Mouse (Mus musculus) myocyte (in vitro differentiated cells): ENCODE data around the gene Dhh. TPM values are rescaled to one million over a fixed set of nuclear protein-coding genes. Genes with fewer than 3 reads are reported as not detected.
A peak's percentile ranks its signal among the peaks of the same experiment; 100 is the strongest.

Experiments used
- H3K27me3 ChIP-seq: one replicate; pipeline ENCODE4 v1.6.1; 2011; ENCODE audit not compliant: control insufficient read depth, insufficient read depth, insufficient read length
- H3K36me3 ChIP-seq: one replicate; pipeline ENCODE4 v1.6.1; 2011; ENCODE audit not compliant: control insufficient read depth, insufficient read depth
- H3K4me2 ChIP-seq: one replicate; pipeline ENCODE4 v1.6.1; 2011; ENCODE audit warnings: low read depth, control low read depth
- H3K4me3 ChIP-seq: one replicate; pipeline ENCODE4 v1.5.1; 2011; ENCODE audit warnings: mild to moderate bottlenecking, control low read depth, moderate library complexity
- H3K79me2 ChIP-seq: one replicate; pipeline ENCODE4 v1.6.1; 2011; ENCODE audit not compliant: control insufficient read depth, insufficient read depth
- H3ac ChIP-seq: one replicate; pipeline ENCODE4 v1.6.1; 2011; ENCODE audit not compliant: control insufficient read depth, insufficient read length
- CEBPB ChIP-seq: IDR thresholded peaks from 2 replicates; pipeline ENCODE4 v1.6.1; 2011; ENCODE audit warnings: mild to moderate bottlenecking, moderate library complexity; ENCODE audit not compliant: poor library complexity, insufficient read depth, severe bottlenecking
- E2F4 ChIP-seq: IDR thresholded peaks from one replicate; pipeline ENCODE4 v1.6.1; 2011; ENCODE audit warnings: mild to moderate bottlenecking, control low read depth, moderate library complexity; ENCODE audit not compliant: insufficient read depth
- MAX ChIP-seq: IDR thresholded peaks from one replicate; pipeline ENCODE4 v1.6.1; 2011; ENCODE audit warnings: low read depth, mild to moderate bottlenecking, control low read depth
- MYOD1 ChIP-seq, 3 experiments: IDR thresholded peaks; one replicate each; pipeline ENCODE4 v1.6.1; 2011; ENCODE audit warnings: control low read depth in 2 of 3, low read depth in 2 of 3, mild to moderate bottlenecking in 2 of 3, moderate library complexity in 1 of 3; ENCODE audit not compliant: insufficient read length in 2 of 3, control insufficient read depth in 1 of 3
- MYOG ChIP-seq, 3 experiments: IDR thresholded peaks; one replicate each; pipeline ENCODE4 v1.6.1; 2011; ENCODE audit warnings: control low read depth in 2 of 3, low read depth in 2 of 3, mild to moderate bottlenecking in 2 of 3; ENCODE audit not compliant: insufficient read length in 2 of 3, control insufficient read depth in 1 of 3, insufficient read depth in 1 of 3
- POLR2A ChIP-seq: IDR thresholded peaks from one replicate; pipeline ENCODE4 v1.6.1; 2011; ENCODE audit warnings: low read depth, mild to moderate bottlenecking, control low read depth, moderate library complexity; ENCODE audit not compliant: insufficient read length
- POLR2AphosphoS2 ChIP-seq: IDR thresholded peaks from one replicate; pipeline ENCODE4 v1.6.1; 2011; ENCODE audit warnings: low read depth, control low read depth; ENCODE audit not compliant: insufficient read length
- REST ChIP-seq: IDR thresholded peaks from one replicate; pipeline ENCODE4 v1.6.1; 2011; ENCODE audit warnings: mild to moderate bottlenecking, control low read depth, moderate library complexity; ENCODE audit not compliant: insufficient read depth, insufficient read length
- SRF ChIP-seq: IDR thresholded peaks from one replicate; pipeline ENCODE4 v1.6.1; 2011; ENCODE audit warnings: low read depth; ENCODE audit not compliant: control insufficient read depth, insufficient read length
- TCF12 ChIP-seq: IDR thresholded peaks from one replicate; pipeline ENCODE4 v1.6.1; 2011; ENCODE audit warnings: mild to moderate bottlenecking, control low read depth; ENCODE audit not compliant: poor library complexity, insufficient read depth, severe bottlenecking
- TCF3 ChIP-seq: IDR thresholded peaks from one replicate; pipeline ENCODE4 v1.6.1; 2011; ENCODE audit warnings: low read depth, control low read depth; ENCODE audit not compliant: insufficient read length
- USF1 ChIP-seq: IDR thresholded peaks from one replicate; pipeline ENCODE4 v1.6.1; 2011; ENCODE audit warnings: low read depth, mild to moderate bottlenecking, control low read depth, moderate library complexity
- polyA plus RNA-seq: library from polyadenylated mRNA; unstranded; fragments of >200 nt; fragmentation: generic; extraction: Trizol; gene quantifications from one replicate; pipeline ENCODE4 v1.2.1, GENCODE M21; 2012; ENCODE audit warnings: missing spikeins

Gene Dhh
- polyA plus RNA-seq, result 0.11 TPM

DNA sequence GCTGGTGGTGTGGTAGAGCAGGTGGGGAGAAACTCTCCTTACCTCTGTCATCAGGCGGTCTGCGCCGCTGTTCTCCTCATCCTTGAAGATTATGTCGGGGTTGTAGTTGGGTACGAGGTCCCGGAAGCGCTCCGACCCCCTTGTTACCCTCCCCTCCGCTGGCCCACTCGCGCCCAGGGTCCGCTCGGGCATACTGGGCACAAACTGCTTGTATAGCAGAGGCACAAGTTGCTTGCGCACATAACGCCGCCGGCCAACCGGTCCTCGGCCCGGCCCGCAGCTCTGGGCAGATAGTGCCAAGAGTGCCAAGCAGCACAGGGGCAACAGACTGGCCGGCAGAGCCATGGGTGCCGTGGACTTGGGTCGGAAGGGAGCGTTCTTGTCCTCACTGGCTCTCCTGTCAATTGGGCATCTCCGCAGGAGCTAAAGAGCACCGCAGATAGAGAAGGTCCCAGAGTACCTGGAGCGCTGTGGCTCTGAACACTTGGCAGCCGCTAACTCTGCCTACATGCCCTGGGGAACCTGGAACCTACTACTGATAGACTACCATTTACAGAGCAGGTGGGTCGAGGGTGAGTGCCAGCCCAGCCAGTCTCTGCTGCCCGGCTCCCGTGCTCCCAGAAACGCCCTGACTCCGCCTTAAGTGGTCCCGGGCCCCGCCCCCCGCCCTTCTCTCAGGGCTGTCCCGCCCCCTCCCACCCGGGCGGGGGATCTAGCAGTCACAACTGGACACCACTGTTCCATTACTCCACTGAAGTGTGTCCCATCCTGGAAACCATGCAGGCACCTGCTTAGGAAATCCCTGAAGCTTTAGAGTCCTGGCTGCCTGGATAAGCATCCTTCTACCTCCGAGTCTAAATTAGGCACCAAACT lies at the start of gene Dhh:
TSS of gene Dhh (minus strand) at position 613 of the 873 bp plus-strand sequence.
- no peak within 1 kb of the TSS for H3K4me3 ChIP-seq
- TF ChIP-seq E2F4 (no peak), USF1 (no peak), MAX (no peak), MYOD1 (IDR thresholded peaks at IDR 0.05; ENCODE audit: control insufficient read depth in 1 of 3, insufficient read length in 2 of 3, low read depth in 2 of 3) (no peak), TCF12 (no peak), MYOG (IDR thresholded peaks at IDR 0.05; ENCODE audit: control insufficient read depth in 1 of 3, insufficient read depth in 1 of 3, insufficient read length in 2 of 3, low read depth in 2 of 3) (no peak), CEBPB (no peak), TCF3 (no peak), REST (no peak), SRF (no peak), POLR2A (no peak), POLR2AphosphoS2 (no peak)

DNA sequence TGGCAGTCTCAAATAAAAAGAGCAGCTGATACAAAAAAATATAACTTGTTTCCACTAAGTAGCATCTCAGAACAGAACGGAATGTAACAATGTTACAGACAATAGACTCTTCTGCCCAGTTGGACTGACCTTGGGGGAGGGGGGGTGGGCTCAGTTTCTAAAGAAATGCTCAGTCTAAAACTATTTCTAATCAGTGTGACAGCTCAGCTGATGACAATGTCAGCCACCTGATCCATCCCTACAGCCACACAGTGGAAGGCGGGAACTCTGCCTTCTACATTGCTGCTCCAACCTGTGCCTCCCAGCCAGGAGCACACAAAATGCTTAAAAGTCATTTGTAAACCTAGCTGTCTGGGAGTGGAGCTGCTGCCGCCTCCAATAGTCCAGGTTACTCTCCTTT lies 49.5 kb upstream of the Dhh start:
- no peak overlapping the region for H3ac ChIP-seq
- TF ChIP-seq TCF3 (no peak), POLR2AphosphoS2 (peak; percentile 96)
- H3K4me2 ChIP-seq, result no peak overlapping the region
- peaks cover 24% of the 10 kb centered on the region for H3K36me3 ChIP-seq
- no peaks in the 10 kb centered on the region for H3K27me3 ChIP-seq
- H3K4me3 ChIP-seq, result no peak overlapping the region
- H3K79me2 ChIP-seq, result peaks cover 20% of the 10 kb centered on the region

More for the DNA sequence above, at the start of gene Dhh:
- no peak within 1 kb of the TSS for H3ac ChIP-seq
- peak within 1 kb of the TSS; percentile 50 for H3K4me2 ChIP-seq
- H3K79me2 ChIP-seq, result no peaks in the 10 kb centered on the region
- H3K36me3 ChIP-seq, result no peaks in the 10 kb centered on the region
- peaks cover 40% of the 10 kb centered on the region for H3K27me3 ChIP-seq

DNA sequence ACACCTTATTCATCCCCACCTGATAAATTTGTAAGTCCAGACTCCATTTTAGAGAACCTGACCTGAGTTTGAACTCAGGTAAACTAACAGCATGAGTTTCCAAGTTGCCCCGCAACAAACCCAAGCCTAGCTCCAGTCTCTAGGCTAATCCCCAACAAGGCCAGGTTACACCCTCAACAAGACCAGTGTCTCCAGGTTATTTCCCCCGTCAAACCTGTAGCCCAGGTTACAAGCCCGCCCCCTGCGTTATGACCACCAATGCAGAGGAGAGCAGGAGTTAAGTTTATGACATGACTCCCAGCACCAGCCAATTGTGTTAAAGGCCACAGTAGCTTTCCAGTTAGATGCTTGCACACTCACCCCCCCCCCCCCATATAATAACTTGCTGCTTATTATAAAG lies 44.8 kb upstream of the Dhh start:
- Histone ChIP-seq H3K36me3 (no peaks in the 10 kb centered on the region), H3K4me2 (no peak overlapping the region), H3K27me3 (no peaks in the 10 kb centered on the region), H3ac (no peak overlapping the region), H3K79me2 (no peaks in the 10 kb centered on the region), H3K4me3 (no peak overlapping the region)
- TF ChIP-seq MAX (no peak), POLR2A (no peak), SRF (no peak)

DNA sequence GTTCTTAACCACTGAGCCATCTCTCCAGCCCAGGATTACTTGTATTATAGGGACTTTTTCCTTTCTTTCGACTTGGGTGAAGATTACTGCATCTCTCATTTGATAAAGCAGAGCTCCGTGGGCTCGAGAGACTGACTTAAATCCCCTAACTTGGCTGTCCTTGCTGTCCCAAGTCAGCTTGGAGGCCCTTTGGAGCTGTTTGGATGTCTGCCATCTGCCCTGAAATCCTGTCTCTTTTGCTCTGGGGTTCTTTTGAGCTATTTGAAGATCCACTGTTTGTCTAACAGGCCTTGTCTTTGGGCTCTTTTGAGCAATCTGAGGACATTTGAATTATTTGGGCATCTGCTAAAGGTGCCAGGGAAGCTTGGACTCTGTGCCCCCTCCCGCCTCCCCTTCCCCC lies 43.7 kb upstream of the Dhh start:
- H3K36me3 ChIP-seq, result no peaks in the 10 kb centered on the region
- no peak overlapping the region for H3K4me3 ChIP-seq
- H3ac ChIP-seq, result no peak overlapping the region
- TF ChIP-seq REST (no peak), POLR2A (no peak), CEBPB (no peak), TCF3 (no peak), TCF12 (no peak), MAX (no peak), POLR2AphosphoS2 (no peak), MYOG (IDR thresholded peaks at IDR 0.05; ENCODE audit: control insufficient read depth in 1 of 3, insufficient read depth in 1 of 3, insufficient read length in 2 of 3, low read depth in 2 of 3) (no peak), USF1 (no peak), E2F4 (no peak), SRF (no peak), MYOD1 (IDR thresholded peaks at IDR 0.05; ENCODE audit: control insufficient read depth in 1 of 3, insufficient read length in 2 of 3, low read depth in 2 of 3) (no peak)
- no peaks in the 10 kb centered on the region for H3K27me3 ChIP-seq
- H3K4me2 ChIP-seq, result no peak overlapping the region
- no peaks in the 10 kb centered on the region for H3K79me2 ChIP-seq

DNA sequence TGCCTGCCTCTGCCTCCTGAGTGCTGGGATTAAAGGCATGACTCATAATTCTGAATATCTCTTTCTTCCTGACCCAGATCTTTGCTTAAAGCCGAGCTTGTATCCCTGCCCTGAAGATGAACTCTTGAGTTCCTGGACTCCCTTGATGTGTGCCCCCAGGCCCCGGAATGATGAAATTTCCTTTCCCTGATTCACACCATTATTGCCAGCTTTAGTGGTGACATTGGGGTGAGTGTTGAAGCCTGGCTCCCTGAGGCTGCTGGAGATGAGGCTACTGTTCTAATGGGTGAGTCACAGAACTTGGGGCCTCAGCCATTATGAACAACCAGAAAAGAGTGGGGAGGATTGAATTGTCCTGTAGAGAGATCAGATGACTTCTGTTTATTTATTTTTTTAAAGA lies 43.2 kb upstream of the Dhh start:
- Histone ChIP-seq H3K27me3 (no peaks in the 10 kb centered on the region), H3K79me2 (no peaks in the 10 kb centered on the region), H3ac (no peak overlapping the region), H3K36me3 (no peaks in the 10 kb centered on the region), H3K4me3 (no peak overlapping the region), H3K4me2 (no peak overlapping the region)
- TF ChIP-seq CEBPB (0 out of 2 replicates have a peak, but pooled peaks have one; percentile 17), REST (no peak)
